ENCODE assay signal across 8 mouse cellular contexts in the genomic region with DNA sequence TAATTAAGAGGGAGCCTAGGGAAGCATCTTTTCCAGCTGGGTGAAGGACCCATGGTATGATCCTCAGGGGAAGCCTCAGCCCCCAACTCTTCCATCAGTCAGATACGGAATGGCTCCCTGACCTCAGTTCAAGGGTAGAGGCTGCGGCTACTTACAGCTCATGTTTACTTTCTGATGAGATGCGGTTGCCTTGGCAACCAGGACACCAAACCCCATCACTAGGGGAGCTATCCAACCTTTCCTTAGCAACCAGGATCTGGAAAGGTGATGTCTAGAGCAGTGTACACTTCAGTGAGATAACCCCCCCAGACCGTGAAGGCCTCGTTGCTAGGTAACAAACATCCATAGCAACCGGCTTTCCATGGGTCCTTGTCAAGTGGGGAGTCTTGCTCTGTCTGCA. TPM values are rescaled to one million over a fixed set of nuclear protein-coding genes. Genes with fewer than 3 reads are reported as not detected.
DNase-seq lines count a peak whose midpoint lies in the region; ATAC-seq and TF ChIP-seq lines count a peak whose summit lies in the region.

No protein-coding gene starts in this region.

- no peak overlapping the region for H3K4me3 ChIP-seq in forebrain, postnatal 0 days (ENCODE audit: low read depth, low read length)
- H3K4me3 ChIP-seq in midbrain, embryonic 13.5 days (replicated peaks), result no peak overlapping the region; the same call in 1 of the 2 replicates
- no peak overlapping the region for H3K4me3 ChIP-seq in liver, embryonic 11.5 days (ENCODE audit: low read depth, low read length)

- 37% methylated on average over 6 of the region's 6 CpGs for WGBS in forebrain, postnatal 0 days
- 27% methylated on average over 6 of the region's 6 CpGs for WGBS in midbrain, embryonic 13.5 days
- 53% methylated on average over 6 of the region's 6 CpGs for WGBS in liver, embryonic 11.5 days

- peak overlapping the region; percentile 87 for H3K27ac ChIP-seq in forebrain, postnatal 0 days (ENCODE audit: low read depth, low read length)
- peak overlapping the region; percentile 85 for H3K27ac ChIP-seq in midbrain, embryonic 13.5 days
- no peak overlapping the region for H3K27ac ChIP-seq in liver, embryonic 11.5 days (ENCODE audit: low read depth, low read length)

- peaks cover 35% of the 10 kb centered on the region for H3K36me3 ChIP-seq in forebrain, postnatal 0 days (ENCODE audit: insufficient read depth)
- peaks cover 39% of the 10 kb centered on the region for H3K36me3 ChIP-seq in midbrain, embryonic 13.5 days
- H3K36me3 ChIP-seq in liver, embryonic 11.5 days (ENCODE audit: control insufficient read depth, insufficient read depth, low read length), result peaks cover 29% of the 10 kb centered on the region

- H3K9me3 ChIP-seq in forebrain, postnatal 0 days (ENCODE audit: low read length), result no peaks in the 10 kb centered on the region
- H3K9me3 ChIP-seq in midbrain, embryonic 13.5 days, result no peaks in the 10 kb centered on the region
- H3K9me3 ChIP-seq in liver, embryonic 11.5 days (ENCODE audit: control insufficient read depth, low read length), result no peaks in the 10 kb centered on the region

- peaks cover 27% of the 10 kb centered on the region for H3K4me1 ChIP-seq in forebrain, postnatal 0 days (ENCODE audit: insufficient read depth)
- peaks cover 70% of the 10 kb centered on the region for H3K4me1 ChIP-seq in midbrain, embryonic 13.5 days (replicated peaks)
- peaks cover 33% of the 10 kb centered on the region for H3K4me1 ChIP-seq in liver, embryonic 11.5 days (replicated peaks; ENCODE audit: control insufficient read depth, insufficient read depth, low read length)

- H3K27me3 ChIP-seq in forebrain, postnatal 0 days (ENCODE audit: insufficient read depth, low read length), result no peaks in the 10 kb centered on the region
- no peaks in the 10 kb centered on the region for H3K27me3 ChIP-seq in midbrain, embryonic 13.5 days
- H3K27me3 ChIP-seq in liver, embryonic 11.5 days (replicated peaks; ENCODE audit: control insufficient read depth, insufficient read depth, low read length), result no peaks in the 10 kb centered on the region

- TF ChIP-seq CTCF in forebrain, postnatal 0 days (IDR thresholded peaks at IDR 0.05; ENCODE audit: low read depth), result peak; percentile 5; the same call in 1 of the 2 replicates

- intact Hi-C loops in left cerebral cortex, postnatal 14 days (cut with DNase I), result loop anchor here (10.0 kb wide), 1 partner anchor 244 kb away; a partner anchor contains a TSS

- no peak for ATAC-seq in forebrain, postnatal 0 days
- ATAC-seq in midbrain, embryonic 13.5 days, result peak; percentile 21
- ATAC-seq in liver, embryonic 11.5 days (replicated peaks; ENCODE audit: low FRiP score), result no peak

- H3K4me2 ChIP-seq in forebrain, postnatal 0 days (ENCODE audit: low read depth), result peak overlapping the region; percentile 97
- peak overlapping the region; percentile 98 for H3K4me2 ChIP-seq in midbrain, embryonic 13.5 days (replicated peaks)
- no peak overlapping the region for H3K4me2 ChIP-seq in liver, embryonic 11.5 days

- no peak overlapping the region for H3K9ac ChIP-seq in forebrain, postnatal 0 days
- H3K9ac ChIP-seq in midbrain, embryonic 13.5 days (replicated peaks), result no peak overlapping the region; the same call in 1 of the 2 replicates
- no peak overlapping the region for H3K9ac ChIP-seq in liver, embryonic 11.5 days (ENCODE audit: low read depth, low read length)

- peak; percentile 47 to 77 for DNase-seq in adrenal gland, adult (ENCODE audit: inconsistent age in 2 of 2, low spot score in 1 of 2)
- no peak for DNase-seq in adrenal gland, postnatal 36 days
- DNase-seq in left cerebral cortex, postnatal 14 days (ENCODE audit: low spot score in 2 of 2), result peak; percentile 34 to 73
- DNase-seq in left cerebral cortex, adult 8-10 months (ENCODE audit: low spot score in 2 of 2), result no peak
- DNase-seq in forebrain, postnatal 0 days, result peak; percentile 70
- no peak for DNase-seq in thymus, postnatal 36 days
- DNase-seq in liver, embryonic 11.5 days (ENCODE audit: low spot score), result no peak

RNA-seq across cellular contexts. Expression of a gene that starts 4.1 kb away (rescaled TPM):
- total RNA-seq in adrenal gland, postnatal 36 days (2021), result 100 to 1,000 TPM; 125 to 262 TPM
- total RNA-seq in left cerebral cortex, postnatal 14 days (2021), result 10 to 100 TPM; 68.7 to 83.5 TPM
- total RNA-seq in left cerebral cortex, adult 8-10 months (2022), result 100 to 1,000 TPM; 164 to 236 (median 186) TPM
- 9.0 and 11.7 TPM in 2 replicates for total RNA-seq in forebrain, postnatal 0 days (2014; rRNA removed)
- polyA plus RNA-seq in forebrain, postnatal 0 days (2015; fragmentation: Nextera tagmentation; extraction: Ambion mirVana), result 6.4 and 6.6 TPM in 2 replicates
- 3.4 and 4.0 TPM in 2 replicates for polyA plus RNA-seq in midbrain, embryonic 13.5 days (2015; fragmentation: Nextera tagmentation; extraction: Ambion mirVana)
- 1.8 and 1.9 TPM in 2 replicates for polyA plus RNA-seq in liver, embryonic 11.5 days (2014; fragmentation: Nextera tagmentation; extraction: Ambion mirVana)

RNA-seq across cellular contexts. Expression of a gene that starts 6.2 kb away (rescaled TPM):
- total RNA-seq in adrenal gland, postnatal 36 days (2021), result 1,000 to 10,000 TPM; 1,050 to 1,062 TPM
- total RNA-seq in left cerebral cortex, postnatal 14 days (2021), result 100 to 1,000 TPM; 369 to 389 TPM
- total RNA-seq in left cerebral cortex, adult 8-10 months (2022), result 100 to 1,000 TPM; 340 to 384 (median 357) TPM
- 891 and 1,057 TPM in 2 replicates for total RNA-seq in forebrain, postnatal 0 days (2014; rRNA removed)
- 517 and 655 TPM in 2 replicates for polyA plus RNA-seq in forebrain, postnatal 0 days (2015; fragmentation: Nextera tagmentation; extraction: Ambion mirVana)
- polyA plus RNA-seq in midbrain, embryonic 13.5 days (2015; fragmentation: Nextera tagmentation; extraction: Ambion mirVana), result 643 and 684 TPM in 2 replicates
- 1,405 and 1,469 TPM in 2 replicates for polyA plus RNA-seq in liver, embryonic 11.5 days (2014; fragmentation: Nextera tagmentation; extraction: Ambion mirVana)

RNA-seq across cellular contexts. Expression of a gene that starts 8.8 kb away (rescaled TPM):
- total RNA-seq in adrenal gland, postnatal 36 days (2021), result 10 to 100 TPM; 35.5 to 35.6 TPM
- 10 to 100 TPM; 28.8 to 32.7 TPM for total RNA-seq in left cerebral cortex, postnatal 14 days (2021)
- 10 to 100 TPM; 24.9 to 27.4 (median 25.3) TPM for total RNA-seq in left cerebral cortex, adult 8-10 months (2022)
- total RNA-seq in forebrain, postnatal 0 days (2014; rRNA removed), result 19.6 and 21.5 TPM in 2 replicates
- polyA plus RNA-seq in forebrain, postnatal 0 days (2015; fragmentation: Nextera tagmentation; extraction: Ambion mirVana), result 16.5 and 18.7 TPM in 2 replicates
- 24.3 and 27.1 TPM in 2 replicates for polyA plus RNA-seq in midbrain, embryonic 13.5 days (2015; fragmentation: Nextera tagmentation; extraction: Ambion mirVana)
- 24.2 and 25.6 TPM in 2 replicates for polyA plus RNA-seq in liver, embryonic 11.5 days (2014; fragmentation: Nextera tagmentation; extraction: Ambion mirVana)

RNA-seq across cellular contexts. Expression of a gene that starts 9.4 kb away (rescaled TPM):
- total RNA-seq in adrenal gland, postnatal 36 days (2021), result 10 to 100 TPM in 1 of 2 experiments, 1 to 10 TPM in 1; 8.6 to 10.2 TPM
- 100 to 1,000 TPM; 168 to 172 TPM for total RNA-seq in left cerebral cortex, postnatal 14 days (2021)
- 100 to 1,000 TPM; 230 to 247 (median 241) TPM for total RNA-seq in left cerebral cortex, adult 8-10 months (2022)
- total RNA-seq in forebrain, postnatal 0 days (2014; rRNA removed), result 104 and 122 TPM in 2 replicates
- 92.1 and 102 TPM in 2 replicates for polyA plus RNA-seq in forebrain, postnatal 0 days (2015; fragmentation: Nextera tagmentation; extraction: Ambion mirVana)
- polyA plus RNA-seq in midbrain, embryonic 13.5 days (2015; fragmentation: Nextera tagmentation; extraction: Ambion mirVana), result 35.9 and 40.0 TPM in 2 replicates
- 1.0 and 1.2 TPM in 2 replicates for polyA plus RNA-seq in liver, embryonic 11.5 days (2014; fragmentation: Nextera tagmentation; extraction: Ambion mirVana)

RNA-seq across cellular contexts. Expression of a gene that starts 12.0 kb away (rescaled TPM):
- under 1 TPM; 0.36 to 0.46 TPM for total RNA-seq in adrenal gland, postnatal 36 days (2021)
- under 1 TPM; 0.24 to 0.34 TPM for total RNA-seq in left cerebral cortex, postnatal 14 days (2021)
- under 1 TPM in 1 of 4 experiments, not detected in 3; 0.14 TPM for total RNA-seq in left cerebral cortex, adult 8-10 months (2022)
- 0.31 and 0.33 TPM in 2 replicates for total RNA-seq in forebrain, postnatal 0 days (2014; rRNA removed)
- polyA plus RNA-seq in forebrain, postnatal 0 days (2015; fragmentation: Nextera tagmentation; extraction: Ambion mirVana), result 0.09 TPM in 1 of 2 replicates, not detected in the other
- polyA plus RNA-seq in midbrain, embryonic 13.5 days (2015; fragmentation: Nextera tagmentation; extraction: Ambion mirVana), result 1.0 and 1.3 TPM in 2 replicates
- polyA plus RNA-seq in liver, embryonic 11.5 days (2014; fragmentation: Nextera tagmentation; extraction: Ambion mirVana), result 0.77 and 1.1 TPM in 2 replicates

Comparison
In these comparisons a context has a peak if more than half of its experiments do, and no peak if none do; other contexts are left out.
1. DNase-seq: peak in adrenal gland, adult (2 of 2), left cerebral cortex, postnatal 14 days (2 of 2) and forebrain, postnatal 0 days (single experiment); none in adrenal gland, postnatal 36 days (0 of 2), left cerebral cortex, adult 8-10 months (0 of 2), thymus, postnatal 36 days (0 of 2) and liver, embryonic 11.5 days (single experiment).